Mouse (Mus musculus): ENCODE data around the gene Zbtb20. TPM values are rescaled to one million over a fixed set of nuclear protein-coding genes. Genes with fewer than 3 reads are reported as not detected.

The Zbtb20 gene
- polyA plus RNA-seq, 1 experiment from 2014 or later = 24.5 TPM

DNA sequence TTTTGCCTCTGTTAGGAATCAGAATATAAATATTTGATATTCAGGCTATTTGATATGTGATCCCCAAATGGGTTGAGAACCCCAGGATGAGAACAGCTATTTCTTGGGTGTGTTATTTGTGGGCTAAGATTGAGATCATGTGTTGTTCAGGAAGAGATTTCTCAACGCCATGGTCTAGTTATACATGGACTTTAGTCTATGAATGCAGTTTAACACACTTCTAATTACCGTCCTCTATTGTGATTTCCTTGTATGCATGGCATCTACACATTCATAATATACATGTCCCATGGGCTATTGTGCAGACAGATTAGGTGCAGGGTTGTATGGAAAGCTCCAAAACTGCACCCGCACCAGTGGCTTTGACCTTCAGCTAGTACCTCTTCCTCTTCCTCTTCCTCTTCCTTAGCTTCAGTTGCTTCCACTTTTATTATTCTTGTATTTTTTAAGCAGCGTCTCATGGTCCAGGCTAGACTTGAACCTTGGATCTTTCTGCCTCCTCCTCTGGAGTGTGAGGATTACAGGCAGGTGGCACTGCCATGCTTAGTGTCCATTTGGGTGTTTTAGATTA lies 711.3 kb downstream of the Zbtb20 start:
- Histone ChIP-seq H3K9me3 (replicated peaks) (no peaks in the 10 kb centered on the region), H3K4me1 (peaks cover 6% of the 10 kb centered on the region; the same call in 1 of the 2 replicates), H3K4me3 (no peak overlapping the region), H3K36me3 (0 out of 2 replicates have a peak, but pooled peaks cover 4% of the 10 kb centered on the region), H3K27ac (replicated peaks) (no peak overlapping the region), H3K27me3 (ENCODE audit: low read depth, poor library complexity, severe bottlenecking) (no peaks in the 10 kb centered on the region)
- DNase-seq (ENCODE audit: low spot score) = no peak
- WGBS = 91% methylated on average over 4 of the region's 4 CpGs

DNA sequence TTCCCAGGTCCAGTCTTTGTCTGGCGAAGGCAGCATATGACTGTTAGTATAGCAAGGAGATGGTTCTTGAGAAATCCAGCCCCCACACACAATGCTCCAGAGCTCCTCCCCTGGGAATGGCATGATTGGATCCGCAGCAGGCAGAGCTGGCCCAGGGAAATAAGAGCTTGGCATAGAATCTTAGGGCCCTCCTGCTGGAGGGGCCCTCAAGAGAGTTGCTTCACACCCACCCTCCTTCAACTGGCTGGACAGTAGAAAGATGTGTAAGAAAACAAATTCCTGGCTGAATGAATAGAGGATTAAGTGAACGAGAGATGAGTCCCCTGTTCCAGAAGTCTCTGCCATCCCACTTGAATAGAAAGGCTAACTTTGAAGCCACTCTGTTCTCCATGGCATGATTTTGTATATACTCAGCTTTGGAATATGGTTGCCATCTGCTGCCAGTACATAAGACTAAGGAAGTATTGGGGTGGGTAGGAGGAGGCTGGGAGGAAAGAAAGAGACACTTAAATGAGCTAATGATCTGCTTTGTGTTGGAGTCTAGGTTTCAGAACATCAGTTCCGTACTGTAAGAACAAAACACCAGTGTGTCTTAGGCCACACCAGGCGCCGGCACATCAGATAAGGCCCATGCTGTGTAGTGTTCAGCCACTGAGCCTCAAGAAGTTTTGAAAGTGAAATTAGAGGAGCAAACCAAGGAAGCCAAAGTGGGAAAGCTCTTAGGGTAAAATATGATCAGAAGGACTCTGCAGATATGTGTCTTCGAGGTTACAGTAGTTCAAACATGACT lies 715.2 kb downstream of the Zbtb20 start:
- H3K36me3 ChIP-seq = peaks cover 3% of the 10 kb centered on the region; the same call in 1 of the 2 replicates
- no peak for DNase-seq (ENCODE audit: low spot score)
- H3K9me3 ChIP-seq (replicated peaks) = no peaks in the 10 kb centered on the region
- no peaks in the 10 kb centered on the region for H3K27me3 ChIP-seq (ENCODE audit: low read depth, poor library complexity, severe bottlenecking)
- no peak overlapping the region for H3K27ac ChIP-seq (replicated peaks)
- no peak overlapping the region for H3K4me3 ChIP-seq
- no peaks in the 10 kb centered on the region; the same call in 1 of the 2 replicates for H3K4me1 ChIP-seq
- WGBS = 82% methylated on average over 7 of the region's 7 CpGs

DNA sequence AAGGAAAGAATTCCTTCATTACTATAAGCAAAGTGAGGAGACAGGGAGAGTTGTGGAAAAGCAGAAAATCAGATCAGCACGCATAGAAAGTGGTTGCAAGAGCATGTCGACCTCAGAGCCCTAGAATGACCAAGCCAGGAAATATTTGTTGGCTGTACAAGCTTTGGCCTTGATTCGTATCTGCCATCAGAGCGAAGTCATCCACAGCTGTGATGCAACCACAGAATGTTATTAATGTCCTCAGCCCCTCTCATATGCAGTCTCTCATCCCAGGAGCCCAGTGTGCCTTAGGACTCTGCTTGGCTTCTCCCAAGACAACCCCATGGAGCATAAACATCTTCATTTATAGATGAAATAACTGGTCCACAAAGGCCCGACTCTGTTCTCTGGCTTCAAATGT lies 716.4 kb downstream of the Zbtb20 start:
- no peaks in the 10 kb centered on the region for H3K9me3 ChIP-seq (replicated peaks)
- no peak overlapping the region for H3K4me3 ChIP-seq
- DNase-seq (ENCODE audit: low spot score) = no peak
- no peaks in the 10 kb centered on the region; the same call in 1 of the 2 replicates for H3K4me1 ChIP-seq
- peaks cover 3% of the 10 kb centered on the region; the same call in 1 of the 2 replicates for H3K36me3 ChIP-seq
- no peaks in the 10 kb centered on the region for H3K27me3 ChIP-seq (ENCODE audit: low read depth, poor library complexity, severe bottlenecking)
- 82% methylated on average over 5 of the region's 5 CpGs for WGBS
- H3K27ac ChIP-seq (replicated peaks) = no peak overlapping the region

DNA sequence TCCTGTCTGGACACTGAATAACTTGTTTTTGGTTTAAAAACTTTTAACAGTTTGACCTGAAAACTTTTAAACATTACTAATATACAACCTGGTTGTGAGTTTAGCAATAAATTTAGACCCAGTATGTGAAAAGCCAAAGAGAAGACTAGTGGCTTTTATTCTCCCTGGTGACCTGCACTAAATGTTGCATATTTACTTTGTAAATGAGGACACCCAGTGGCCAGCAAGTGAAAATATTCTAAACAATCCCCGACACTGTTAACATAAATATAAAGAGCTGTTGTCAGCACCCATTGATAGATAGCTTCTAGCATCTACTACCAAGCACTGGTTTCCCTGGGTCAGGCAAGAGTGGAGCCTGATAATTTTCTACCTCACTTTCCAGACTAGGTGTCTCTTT lies 717.1 kb downstream of the Zbtb20 start:
- no peaks in the 10 kb centered on the region; the same call in 1 of the 2 replicates for H3K4me1 ChIP-seq
- H3K27ac ChIP-seq (replicated peaks) = no peak overlapping the region
- no peak for DNase-seq (ENCODE audit: low spot score)
- no peaks in the 10 kb centered on the region for H3K27me3 ChIP-seq (ENCODE audit: low read depth, poor library complexity, severe bottlenecking)
- H3K4me3 ChIP-seq = no peak overlapping the region
- no peaks in the 10 kb centered on the region for H3K9me3 ChIP-seq (replicated peaks)
- H3K36me3 ChIP-seq = peaks cover 3% of the 10 kb centered on the region; the same call in 1 of the 2 replicates
- WGBS = 37% methylated on average over 1 of the region's 1 CpGs

DNA sequence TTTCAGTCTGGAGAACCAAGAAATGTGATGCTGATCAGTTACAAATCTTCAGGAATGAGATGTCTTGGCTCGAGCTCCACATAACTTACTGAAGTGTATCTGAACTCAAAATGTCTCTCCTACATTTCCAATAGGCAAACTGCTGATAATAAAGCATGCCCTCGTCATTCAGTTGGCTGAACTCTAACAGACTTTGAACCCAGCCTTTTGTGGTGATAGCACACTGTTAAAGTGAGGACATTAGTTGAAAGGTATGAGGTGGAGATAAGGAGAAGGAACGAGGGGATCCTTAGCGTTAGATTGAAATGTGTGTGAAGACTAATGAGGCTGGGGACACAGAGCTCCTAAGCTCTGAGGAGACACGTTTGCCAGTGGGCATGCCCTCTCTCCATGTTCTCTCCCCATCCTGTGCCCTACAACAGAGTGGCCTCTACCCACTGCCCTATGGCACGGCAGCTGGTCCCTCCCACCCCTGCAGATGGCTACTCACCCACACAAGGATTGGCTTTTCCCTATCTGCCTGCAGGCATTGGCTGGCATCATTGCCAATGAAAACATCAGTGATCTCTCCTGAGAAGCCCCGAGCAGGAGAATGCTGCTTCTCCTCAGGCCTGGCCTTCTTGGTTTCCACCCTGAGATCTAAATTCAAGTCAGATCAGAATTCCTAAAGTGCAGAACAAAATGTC lies 721.8 kb downstream of the Zbtb20 start:
- 83% methylated on average over 7 of the region's 7 CpGs for WGBS
- Histone ChIP-seq H3K27me3 (ENCODE audit: low read depth, poor library complexity, severe bottlenecking) (no peaks in the 10 kb centered on the region), H3K36me3 (peaks cover 11% of the 10 kb centered on the region; the same call in 1 of the 2 replicates), H3K9me3 (replicated peaks) (no peaks in the 10 kb centered on the region), H3K4me1 (peaks cover 4% of the 10 kb centered on the region; the same call in 1 of the 2 replicates), H3K27ac (replicated peaks) (no peak overlapping the region; the same call in 1 of the 2 replicates), H3K4me3 (no peak overlapping the region)
- DNase-seq (ENCODE audit: low spot score) = no peak

DNA sequence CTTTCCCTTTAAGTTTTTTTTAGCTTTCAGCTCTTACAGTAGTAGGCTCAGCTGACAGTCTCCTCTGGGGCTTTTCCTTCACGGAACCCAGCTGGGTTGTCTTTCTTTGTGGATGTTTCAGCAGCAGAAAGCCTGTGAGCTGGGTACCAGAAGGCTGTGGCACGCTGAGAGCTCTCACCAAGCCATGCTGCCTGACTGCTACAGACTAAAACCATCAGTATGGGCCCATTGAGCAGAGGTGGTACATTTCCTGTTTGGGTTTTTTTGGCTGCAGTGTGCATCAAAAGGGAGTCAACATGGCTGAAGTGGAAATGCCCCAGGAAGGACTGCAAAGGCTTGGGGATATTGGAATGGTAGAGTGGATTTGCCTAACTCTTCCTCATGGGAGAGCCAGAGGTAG lies 724.0 kb downstream of the Zbtb20 start:
- Histone ChIP-seq H3K4me1 (peaks cover 25% of the 10 kb centered on the region), H3K9me3 (replicated peaks) (no peaks in the 10 kb centered on the region), H3K36me3 (peaks cover 11% of the 10 kb centered on the region; the same call in 1 of the 2 replicates), H3K27ac (replicated peaks) (no peak overlapping the region), H3K27me3 (ENCODE audit: low read depth, poor library complexity, severe bottlenecking) (no peaks in the 10 kb centered on the region), H3K4me3 (no peak overlapping the region)
- WGBS = 80% methylated on average over 2 of the region's 2 CpGs
- no peak for DNase-seq (ENCODE audit: low spot score)

DNA sequence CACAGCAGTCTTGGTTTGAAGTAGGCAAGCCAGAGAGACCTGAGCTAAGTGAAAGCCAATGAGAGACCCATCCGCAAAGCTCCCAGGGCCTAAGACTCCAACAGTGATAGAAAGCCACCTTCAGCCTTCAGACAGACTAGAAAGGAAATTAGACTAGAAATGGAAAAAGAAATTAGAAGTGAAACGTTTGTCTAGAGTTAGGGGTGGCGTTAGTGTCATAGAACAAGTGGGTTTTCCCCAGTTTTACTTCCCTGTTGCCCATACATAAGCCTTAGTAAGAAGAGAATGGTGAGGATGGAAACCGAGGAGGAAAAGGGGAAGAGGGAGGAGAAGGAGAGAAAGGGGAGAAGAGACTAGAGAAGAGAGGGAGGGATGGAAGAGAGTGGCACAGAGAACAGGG lies 726.9 kb downstream of the Zbtb20 start:
- H3K27ac ChIP-seq (replicated peaks) = peak overlapping the region; percentile 77; the same call in 1 of the 2 replicates
- WGBS = 76% methylated on average over 4 of the region's 4 CpGs

DNA sequence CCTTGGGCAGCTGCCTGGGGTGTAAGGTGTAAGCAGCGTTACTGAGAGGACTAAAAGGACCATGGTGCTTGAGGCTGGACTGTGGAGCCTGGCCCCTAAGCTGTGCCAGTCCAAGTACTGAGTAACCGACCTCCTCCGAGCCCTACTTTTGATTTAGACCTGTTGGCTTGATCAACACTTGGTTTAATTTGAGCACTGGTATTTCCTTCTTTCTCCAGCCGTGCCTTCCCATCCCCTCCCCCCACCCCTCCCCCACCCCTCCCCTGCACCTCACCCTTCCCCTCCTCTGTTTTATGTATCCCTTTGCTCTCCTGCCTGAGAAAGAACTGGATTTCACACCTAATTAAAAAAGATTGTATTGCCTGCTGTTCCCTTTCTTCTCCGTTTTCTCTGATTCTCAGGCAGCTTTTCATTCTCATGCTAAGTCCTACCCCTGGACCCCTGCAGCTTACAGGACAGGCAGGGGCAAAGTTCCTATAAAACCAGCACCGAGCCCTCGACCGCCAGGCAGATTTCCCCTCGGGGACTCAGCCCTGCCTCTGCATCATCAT lies 728.0 kb downstream of the Zbtb20 start:
- H3K27me3 ChIP-seq (ENCODE audit: low read depth, poor library complexity, severe bottlenecking) = no peaks in the 10 kb centered on the region
- DNase-seq (ENCODE audit: low spot score) = peak; percentile 70
- peak overlapping the region; percentile 25 for H3K4me3 ChIP-seq
- peaks cover 25% of the 10 kb centered on the region; the same call in 1 of the 2 replicates for H3K36me3 ChIP-seq
- WGBS = 2% methylated on average over 9 of the region's 9 CpGs
- peaks cover 35% of the 10 kb centered on the region for H3K4me1 ChIP-seq
- H3K9me3 ChIP-seq (replicated peaks) = no peaks in the 10 kb centered on the region; the same call in 1 of the 2 replicates
- H3K27ac ChIP-seq (replicated peaks) = peak overlapping the region; percentile 77

More for the DNA sequence above, 726.9 kb downstream of the Zbtb20 start:
- Histone ChIP-seq H3K9me3 (replicated peaks) (no peaks in the 10 kb centered on the region; the same call in 1 of the 2 replicates), H3K4me3 (no peak overlapping the region), H3K27me3 (ENCODE audit: low read depth, poor library complexity, severe bottlenecking) (no peaks in the 10 kb centered on the region), H3K4me1 (peaks cover 35% of the 10 kb centered on the region), H3K36me3 (peaks cover 17% of the 10 kb centered on the region; the same call in 1 of the 2 replicates)
- no peak for DNase-seq (ENCODE audit: low spot score)

DNA sequence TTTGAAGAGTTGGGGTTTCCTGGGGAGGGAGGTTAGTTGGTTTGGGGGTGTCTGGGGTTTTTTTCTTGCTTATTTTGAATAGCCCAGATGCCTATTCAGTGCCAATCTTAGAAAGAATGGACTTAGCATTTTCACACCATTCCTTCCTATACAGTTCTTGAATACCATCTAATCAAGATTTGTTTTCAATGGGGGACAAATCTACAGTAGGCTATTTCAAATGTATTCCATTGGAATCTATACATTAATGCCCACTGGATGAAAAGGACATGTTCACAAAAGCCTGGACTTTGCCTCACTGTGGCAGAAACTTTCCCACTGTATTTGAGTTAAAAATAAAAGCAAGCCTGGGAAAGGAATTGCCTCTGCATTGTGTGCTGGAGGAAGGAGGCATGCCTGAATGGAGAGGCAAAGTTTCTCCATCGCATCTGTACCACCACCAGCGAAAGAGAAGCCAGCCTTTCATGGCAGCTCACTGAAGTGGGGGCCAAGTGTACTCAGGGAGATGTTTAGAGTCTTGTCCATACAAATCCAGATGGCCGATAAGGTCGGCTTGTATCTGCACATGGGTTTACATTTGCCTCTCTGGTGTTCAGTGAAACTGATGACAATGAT lies 728.8 kb downstream of the Zbtb20 start:
- WGBS = 45% methylated on average over 4 of the region's 4 CpGs
- Histone ChIP-seq H3K36me3 (peaks cover 33% of the 10 kb centered on the region), H3K27me3 (ENCODE audit: low read depth, poor library complexity, severe bottlenecking) (no peaks in the 10 kb centered on the region), H3K4me1 (peaks cover 35% of the 10 kb centered on the region), H3K27ac (replicated peaks) (peak overlapping the region; percentile 77), H3K9me3 (replicated peaks) (no peaks in the 10 kb centered on the region; the same call in 1 of the 2 replicates), H3K4me3 (no peak overlapping the region)
- no peak for DNase-seq (ENCODE audit: low spot score)

DNA sequence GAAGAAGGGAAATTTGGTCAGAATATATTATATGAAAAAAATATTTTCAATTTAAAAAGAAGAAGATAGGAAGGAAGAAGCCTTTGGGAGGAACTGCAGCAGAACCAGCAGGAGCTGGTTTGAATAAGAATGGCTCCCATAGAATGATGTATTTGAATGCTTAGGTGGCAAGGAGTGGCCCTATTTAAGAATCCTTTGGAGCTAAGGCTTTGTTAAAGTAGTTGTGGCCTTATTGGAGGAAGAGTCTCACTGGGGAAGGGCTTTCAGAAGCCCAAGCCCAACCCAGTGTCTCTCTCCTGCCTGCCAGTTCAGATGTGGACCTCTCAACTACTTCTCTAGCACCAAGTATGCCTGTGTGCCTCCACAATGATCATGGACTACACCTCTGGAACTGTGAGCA lies 731.4 kb downstream of the Zbtb20 start:
- peaks cover 44% of the 10 kb centered on the region for H3K36me3 ChIP-seq
- no peak for DNase-seq (ENCODE audit: low spot score)
- no peak overlapping the region for H3K4me3 ChIP-seq
- no peaks in the 10 kb centered on the region for H3K27me3 ChIP-seq (ENCODE audit: low read depth, poor library complexity, severe bottlenecking)
- no peak overlapping the region for H3K27ac ChIP-seq (replicated peaks)
- peaks cover 35% of the 10 kb centered on the region for H3K4me1 ChIP-seq
- no peaks in the 10 kb centered on the region; the same call in 1 of the 2 replicates for H3K9me3 ChIP-seq (replicated peaks)

DNA sequence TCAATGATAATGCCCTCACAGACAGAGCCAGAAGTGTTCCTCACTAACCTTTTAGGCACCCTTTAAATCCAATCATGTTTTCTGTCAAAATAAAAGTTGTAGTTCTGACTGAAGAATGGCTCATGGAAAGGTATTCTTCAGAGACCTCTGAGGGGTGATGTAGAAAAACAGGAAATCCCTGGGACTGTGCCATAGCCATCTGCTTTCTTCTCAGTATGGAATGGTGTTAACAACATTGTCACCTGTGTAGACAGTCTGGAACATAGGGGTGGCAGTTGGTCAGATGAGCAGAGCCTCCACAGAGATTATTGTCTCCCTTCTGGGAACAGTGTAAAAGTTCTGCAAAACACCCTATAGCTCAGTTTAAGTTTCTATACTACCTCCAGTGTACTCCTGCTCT lies 732.4 kb downstream of the Zbtb20 start:
- no peaks in the 10 kb centered on the region; the same call in 1 of the 2 replicates for H3K9me3 ChIP-seq (replicated peaks)
- H3K27ac ChIP-seq (replicated peaks) = no peak overlapping the region
- H3K4me3 ChIP-seq = no peak overlapping the region
- no peaks in the 10 kb centered on the region for H3K27me3 ChIP-seq (ENCODE audit: low read depth, poor library complexity, severe bottlenecking)
- H3K4me1 ChIP-seq = peaks cover 27% of the 10 kb centered on the region
- DNase-seq (ENCODE audit: low spot score) = no peak
- peaks cover 49% of the 10 kb centered on the region for H3K36me3 ChIP-seq

DNA sequence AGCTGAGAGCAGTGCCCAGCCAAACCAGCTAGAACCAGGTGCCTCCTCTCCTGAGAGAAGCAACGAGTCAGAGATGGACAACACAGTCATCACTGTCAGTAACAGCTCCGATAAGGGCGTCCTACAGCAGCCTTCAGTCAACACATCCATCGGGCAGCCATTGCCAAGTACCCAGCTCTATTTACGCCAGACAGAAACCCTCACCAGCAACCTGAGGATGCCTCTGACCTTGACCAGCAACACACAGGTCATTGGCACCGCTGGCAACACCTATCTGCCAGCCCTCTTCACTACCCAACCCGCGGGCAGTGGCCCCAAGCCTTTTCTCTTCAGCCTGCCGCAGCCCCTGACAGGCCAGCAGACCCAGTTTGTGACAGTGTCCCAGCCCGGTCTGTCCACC lies 734.7 kb downstream of the Zbtb20 start:
- H3K27ac ChIP-seq (replicated peaks) = 0 out of 2 replicates have a peak overlapping the region, but pooled peaks have one; percentile 17
- no peaks in the 10 kb centered on the region; the same call in 1 of the 2 replicates for H3K9me3 ChIP-seq (replicated peaks)
- peaks cover 20% of the 10 kb centered on the region for H3K4me1 ChIP-seq
- H3K27me3 ChIP-seq (ENCODE audit: low read depth, poor library complexity, severe bottlenecking) = no peaks in the 10 kb centered on the region
- WGBS = 95% methylated on average over 10 of the region's 10 CpGs
- peaks cover 51% of the 10 kb centered on the region for H3K36me3 ChIP-seq
- DNase-seq (ENCODE audit: low spot score) = no peak
- H3K4me3 ChIP-seq = no peak overlapping the region
